Mouse (Mus musculus) MEL-GATA-1-ER (cell line): ENCODE data around the gene Olfr541.
"Not testable (repeated sequence)": the region's sequence is repeated elsewhere in the genome, so short reads cannot be mapped to it uniquely, and the experiment has no call there.

Experiments
- DNase-seq: peaks from one replicate; pipeline ENCODE4 v3.0.0-alpha.2; 2012; ENCODE audit warnings: low read depth; ENCODE audit errors: extremely low read depth

Gene Olfr541

DNA sequence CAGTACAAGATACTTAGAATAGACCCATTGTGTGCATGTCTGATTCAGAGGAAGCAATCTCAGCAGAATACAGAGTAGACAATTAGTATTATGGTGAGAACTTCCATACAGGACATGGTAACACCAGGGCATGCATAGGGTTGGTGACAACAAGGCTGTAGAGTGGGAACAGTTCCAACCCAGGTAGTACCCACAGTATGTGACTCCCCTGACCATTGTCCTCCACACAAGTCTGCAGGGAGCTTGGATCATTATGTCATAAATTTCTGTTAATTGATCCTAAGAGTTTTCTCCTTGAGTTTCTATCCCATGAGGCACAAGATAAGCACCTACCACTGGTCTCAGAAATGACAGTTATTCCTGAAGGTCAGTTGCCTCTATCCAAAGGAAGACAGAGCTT, at the start of gene Olfr541:
TSS of gene Olfr541 (plus strand) at position 301 of the 400 bp plus-strand sequence.
- no peak for DNase-seq

DNA sequence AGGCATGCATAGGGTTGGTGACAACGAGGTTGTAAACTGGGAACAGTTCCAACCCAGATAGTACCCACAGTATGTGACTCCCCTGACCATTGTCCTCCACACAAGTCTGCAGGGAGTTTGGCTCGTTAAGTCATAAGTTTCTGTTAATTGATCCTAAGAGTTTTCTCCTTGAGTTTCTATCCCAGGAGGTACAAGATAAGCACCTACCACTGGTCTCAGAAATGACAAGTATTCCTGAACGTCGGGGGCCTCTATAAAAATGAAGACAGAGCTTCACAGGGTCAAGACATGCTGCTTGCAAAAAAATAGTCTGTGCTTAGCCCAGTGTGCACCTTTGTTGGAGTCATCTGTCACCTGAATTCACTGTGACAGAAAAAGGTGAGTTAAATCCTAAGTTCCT, 37.4 kb upstream of the Olfr541 start, which contains the start of gene Olfr539:
TSS of gene Olfr539 (plus strand) at position 301 of the 400 bp plus-strand sequence.
- DNase-seq = no peak

GRCm38 (mm10) chr7:140670693-140671092, 26.4 kb upstream of the Olfr541 start:
- DNase-seq = not testable (repeated sequence)

DNA sequence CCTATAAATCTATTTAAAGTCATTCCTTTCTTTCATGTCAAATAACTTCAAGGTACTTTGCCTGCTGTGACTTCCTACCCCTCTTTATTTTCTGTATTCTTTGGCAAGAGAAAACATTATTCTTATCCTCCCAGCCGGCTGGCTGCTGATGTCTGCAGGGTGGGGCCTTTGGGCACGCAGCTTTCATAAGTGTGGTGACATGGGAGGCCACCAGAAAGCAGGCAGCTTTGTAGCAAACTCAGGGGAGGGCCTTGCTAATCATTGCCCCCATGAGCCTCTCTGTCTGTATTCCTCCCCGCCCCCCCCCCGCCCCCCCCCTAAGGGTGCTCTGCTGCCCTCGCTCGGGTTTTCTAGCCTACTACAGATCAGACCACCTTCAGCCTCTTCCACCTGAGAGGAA, 21.2 kb upstream of the Olfr541 start:
- no peak for DNase-seq

DNA sequence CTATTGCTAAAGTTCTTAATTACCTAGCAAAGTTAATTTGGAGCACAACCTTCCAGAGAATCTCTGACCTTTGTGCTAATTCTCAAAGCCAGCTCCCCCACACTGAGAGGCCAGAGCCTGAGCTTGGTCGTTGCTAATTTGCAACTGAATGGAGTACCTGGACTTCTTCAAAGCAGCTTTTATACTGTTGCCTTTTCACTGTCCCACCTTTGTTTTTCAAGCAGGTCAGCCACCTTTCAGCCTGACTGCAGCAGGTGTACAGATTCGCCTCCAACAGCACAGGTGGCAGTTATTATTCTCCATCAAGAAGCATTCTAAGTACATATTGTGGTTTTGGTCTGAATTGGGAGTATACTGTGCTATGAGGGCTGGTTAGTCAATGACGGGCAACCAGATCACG, 17.5 kb upstream of the Olfr541 start:
- DNase-seq = not testable (repeated sequence)

DNA sequence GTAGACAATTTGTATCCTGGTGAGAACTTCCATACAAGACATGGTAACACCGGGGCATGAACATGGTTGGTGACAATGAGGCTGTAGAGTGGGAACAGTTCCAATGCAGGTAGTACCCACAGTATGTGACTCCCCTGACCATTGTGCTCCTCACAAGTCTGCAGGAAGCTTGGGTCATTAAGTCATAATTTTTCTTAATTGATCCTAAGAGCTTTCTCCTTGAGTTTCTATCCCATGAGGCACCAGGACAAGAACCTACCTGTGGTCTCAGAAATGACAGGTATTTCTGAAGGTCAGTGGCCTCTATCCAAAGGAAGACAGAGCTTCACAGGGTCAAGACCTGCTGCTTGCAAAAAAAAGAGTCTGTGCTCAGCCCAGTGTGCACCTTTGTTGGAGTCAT, 15.4 kb upstream of the Olfr541 start, which contains the start of gene Olfr45:
TSS of gene Olfr45 (plus strand) at position 301 of the 400 bp plus-strand sequence.
- DNase-seq = no peak

GRCm38 (mm10) chr7:140706348-140706747, 9.3 kb downstream of the Olfr541 start:
- no peak for DNase-seq

GRCm38 (mm10) chr7:140707536-140708284, 10.6 kb downstream of the Olfr541 start:
- DNase-seq = no peak

DNA sequence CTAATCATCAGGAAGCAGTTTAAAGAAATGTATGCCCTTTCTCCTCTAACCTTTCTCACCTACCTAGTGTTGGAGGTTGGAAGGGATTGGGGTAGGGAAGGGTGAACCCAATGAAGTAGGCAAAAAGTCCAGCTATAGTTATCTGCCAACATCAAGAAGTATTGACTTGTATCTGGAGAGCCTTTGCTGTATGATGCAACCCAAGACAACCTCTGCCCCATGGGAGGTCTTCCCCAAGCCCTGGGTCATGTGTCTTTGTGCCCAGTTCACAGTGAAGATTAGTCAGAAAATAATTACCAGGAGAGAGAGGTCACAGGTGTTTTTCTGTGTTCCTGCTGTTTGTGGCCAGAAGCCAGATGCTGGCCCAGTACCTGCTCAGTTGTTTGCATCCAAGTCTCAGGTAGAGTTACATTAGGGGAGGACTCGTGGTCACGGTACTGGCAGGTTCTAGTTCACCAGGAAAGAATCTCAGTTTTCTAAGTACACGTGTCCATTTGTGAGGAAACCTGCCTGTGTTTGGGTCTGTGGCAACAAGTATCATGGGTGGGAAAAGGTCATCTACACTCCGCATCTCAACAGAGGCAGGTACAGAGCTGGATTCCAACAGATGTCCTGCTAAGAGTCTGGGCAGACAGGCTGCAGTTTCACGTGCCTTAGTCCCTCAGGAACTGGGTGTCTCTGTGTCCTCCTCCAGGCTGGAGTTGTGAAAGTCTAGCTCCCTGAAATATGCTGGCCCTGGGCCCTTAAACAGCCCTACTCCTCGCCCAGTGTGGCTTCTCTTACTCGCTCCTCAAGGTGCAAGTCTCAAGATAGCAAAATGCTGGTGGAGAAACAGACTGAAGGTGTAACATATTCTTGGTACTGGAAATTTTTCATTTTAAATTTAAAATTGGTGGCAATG, 20.3 kb downstream of the Olfr541 start:
- no peak for DNase-seq

GRCm38 (mm10) chr7:140721095-140721494, 24.0 kb downstream of the Olfr541 start:
- no peak for DNase-seq

- DNase-seq = no peak
Measured at GRCm38 (mm10) chr7:140725558-140725957, 28.5 kb downstream of the Olfr541 start.

- DNase-seq = no peak
Measured at GRCm38 (mm10) chr7:140733162-140733561, 36.1 kb downstream of the Olfr541 start.

DNA sequence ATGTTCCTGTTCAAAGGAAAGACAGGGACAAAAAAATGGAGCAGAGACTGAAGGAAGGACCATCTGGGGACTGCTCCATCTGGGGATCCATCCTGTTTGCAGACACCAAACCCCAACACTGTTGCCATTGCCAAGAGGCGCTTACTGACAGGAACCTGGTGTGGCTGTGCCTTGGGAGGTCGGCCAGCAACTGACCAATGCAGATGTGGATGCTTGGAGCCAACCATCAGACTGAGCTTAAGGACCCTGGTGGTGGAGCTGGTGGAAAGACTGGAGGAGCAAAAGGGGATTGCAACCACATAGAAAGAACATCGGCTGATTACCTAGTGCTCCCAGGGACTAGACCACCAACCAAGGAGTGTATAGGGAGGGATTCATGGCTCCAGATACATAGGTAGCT, 50.3 kb downstream of the Olfr541 start:
- DNase-seq = no peak

GRCm38 (mm10) chr7:140748116-140748826, 51.2 kb downstream of the Olfr541 start:
- no peak for DNase-seq

DNA sequence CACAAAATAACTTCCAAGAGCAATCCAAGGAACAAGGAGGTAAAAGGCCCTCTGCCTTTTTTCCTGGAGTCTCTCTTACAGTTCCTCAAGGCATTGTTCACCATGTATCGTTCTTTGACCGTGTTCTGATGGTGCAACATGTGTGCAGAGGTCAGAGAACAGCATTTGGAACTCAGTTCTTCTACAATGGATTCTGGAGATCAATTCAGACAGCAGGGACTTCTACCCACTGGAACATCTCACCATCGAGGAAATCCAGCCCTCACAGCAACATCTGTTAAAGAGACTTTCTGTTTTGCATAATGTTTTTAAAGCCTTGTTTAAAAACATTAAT, 51.7 kb downstream of the Olfr541 start:
- DNase-seq = no peak

DNA sequence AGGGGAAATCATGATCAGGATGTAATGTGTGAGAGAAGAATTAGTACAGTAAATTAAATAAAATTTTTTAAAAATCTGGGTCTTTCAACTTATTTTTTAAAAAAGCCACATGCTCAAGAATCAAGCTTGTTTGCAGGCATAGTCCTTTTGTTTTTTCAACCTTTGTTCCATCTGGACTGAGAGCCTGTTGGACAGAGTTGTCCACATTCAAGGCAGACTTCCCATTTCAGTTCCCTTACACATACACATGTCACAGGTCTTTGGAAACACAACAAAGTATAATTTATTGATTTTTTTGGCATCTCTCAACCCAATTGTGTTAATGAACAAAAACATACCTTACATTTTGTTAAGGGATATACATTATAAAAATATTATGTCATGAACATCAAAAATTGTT, 57.5 kb downstream of the Olfr541 start:
- no peak for DNase-seq
